Mouse (Mus musculus) right cerebral cortex, postnatal 4 days (tissue): ENCODE measurements around the gene Selenoi.
"Not testable (repeated sequence)": the region's sequence is repeated elsewhere in the genome, so short reads cannot be mapped to it uniquely, and the experiment has no call there.

ENCODE experiments used
- DNase-seq: peaks from one replicate; pipeline ENCODE4 v3.0.0-alpha.2; 2022

Gene Selenoi

DNA sequence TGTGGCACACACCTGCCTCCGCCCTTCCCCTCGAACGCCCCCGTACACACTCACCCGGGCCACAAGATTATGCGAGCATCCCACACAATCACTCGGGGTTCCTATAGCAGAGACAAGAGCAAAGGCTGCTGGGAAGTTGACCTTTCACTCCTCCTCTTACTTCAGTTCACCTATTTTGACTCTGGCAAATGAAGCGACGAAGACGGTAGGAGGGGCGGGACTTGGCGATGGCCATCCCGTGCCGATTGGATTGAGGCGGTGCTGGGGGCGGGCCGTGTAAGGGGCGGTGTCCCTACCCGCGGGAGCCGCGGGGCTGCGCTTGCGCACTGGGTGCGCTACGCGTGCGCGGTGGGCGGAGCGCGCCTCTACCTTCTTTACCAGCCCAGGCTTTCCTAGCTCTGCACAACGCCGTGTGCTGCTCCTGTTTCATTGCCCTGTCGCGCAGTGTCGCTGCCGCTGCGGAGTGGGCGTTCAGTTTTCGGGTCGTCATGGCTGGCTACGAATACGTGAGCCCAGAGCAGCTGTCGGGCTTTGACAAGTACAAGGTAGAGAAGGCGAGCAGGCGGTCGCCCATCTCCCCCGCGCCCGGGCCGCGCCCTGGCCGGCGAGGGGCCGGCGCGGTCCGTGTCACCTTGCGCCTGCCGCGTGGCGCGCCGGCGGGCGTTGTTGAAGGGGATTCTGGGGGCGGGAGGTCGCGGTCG lies at the start of gene Selenoi:
Gene Selenoi, plus strand, starts transcription at position 311 of the 701 bp plus-strand sequence.
- DNase-seq: peak; percentile 97

DNA sequence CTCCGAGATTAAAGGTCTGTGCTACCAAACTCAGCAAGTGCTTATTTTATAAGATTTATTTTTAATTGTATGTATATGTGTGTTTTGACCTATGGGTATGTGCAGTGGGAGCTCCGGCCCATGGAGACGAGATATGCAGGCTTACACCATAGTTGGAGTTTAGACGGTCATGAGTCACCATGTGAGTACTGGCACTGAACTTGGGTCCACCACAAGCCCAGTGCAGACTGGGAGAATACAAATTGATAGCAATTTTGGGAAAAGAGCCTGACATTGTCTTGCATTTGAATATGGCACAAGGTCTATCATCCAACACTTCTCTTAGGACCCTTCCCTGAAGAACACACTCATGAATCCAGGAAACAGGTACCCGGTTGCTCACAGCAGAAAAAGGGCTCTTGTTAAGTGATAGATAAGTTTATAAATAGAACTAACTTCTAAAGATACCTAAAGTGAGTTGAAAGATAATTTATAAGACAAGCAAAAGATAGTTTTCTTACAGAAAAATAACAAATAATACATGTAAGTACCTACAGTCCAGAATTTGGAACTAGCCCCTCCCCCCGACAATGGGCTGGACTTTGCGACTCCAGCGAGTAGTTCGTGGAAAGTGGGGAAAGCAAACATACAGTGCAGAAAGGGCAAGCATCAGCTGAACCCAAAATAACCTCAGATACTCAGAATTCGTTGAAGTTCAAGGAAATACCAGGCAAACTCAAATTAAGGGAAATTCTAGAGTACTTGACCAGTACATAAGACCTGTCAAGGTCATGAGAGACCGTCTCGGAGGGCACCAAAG lies 44.5 kb upstream of the Selenoi start:
- no peak for DNase-seq

GRCm38 (mm10) chr5:30192452-30192851 lies 39.9 kb upstream of the Selenoi start:
- no peak for DNase-seq

- no peak for DNase-seq
Measured at GRCm38 (mm10) chr5:30195340-30195739, 37.0 kb upstream of the Selenoi start.

DNA sequence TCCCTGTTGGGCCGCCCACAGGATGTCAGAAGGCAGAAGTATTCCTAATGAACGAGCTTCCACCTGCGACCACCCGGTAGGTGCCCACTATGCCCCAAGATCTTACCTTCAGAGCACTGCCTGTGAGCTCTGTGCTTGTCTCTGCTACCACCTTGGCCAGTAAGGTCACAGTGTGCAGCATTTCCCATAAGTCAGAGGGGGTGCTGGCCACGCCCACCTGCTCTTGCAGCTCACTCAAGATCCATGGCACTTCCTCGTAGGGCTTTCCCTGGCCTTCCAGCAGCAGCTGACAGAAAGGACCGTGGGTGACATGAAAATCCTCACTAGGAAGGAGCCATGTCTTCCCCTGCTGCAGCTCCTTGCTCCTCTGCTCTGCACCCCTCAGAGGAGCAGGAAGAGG lies 34.1 kb upstream of the Selenoi start:
- DNase-seq: no peak

GRCm38 (mm10) chr5:30201521-30201920 lies 30.9 kb upstream of the Selenoi start:
- peak; percentile 48 for DNase-seq

DNA sequence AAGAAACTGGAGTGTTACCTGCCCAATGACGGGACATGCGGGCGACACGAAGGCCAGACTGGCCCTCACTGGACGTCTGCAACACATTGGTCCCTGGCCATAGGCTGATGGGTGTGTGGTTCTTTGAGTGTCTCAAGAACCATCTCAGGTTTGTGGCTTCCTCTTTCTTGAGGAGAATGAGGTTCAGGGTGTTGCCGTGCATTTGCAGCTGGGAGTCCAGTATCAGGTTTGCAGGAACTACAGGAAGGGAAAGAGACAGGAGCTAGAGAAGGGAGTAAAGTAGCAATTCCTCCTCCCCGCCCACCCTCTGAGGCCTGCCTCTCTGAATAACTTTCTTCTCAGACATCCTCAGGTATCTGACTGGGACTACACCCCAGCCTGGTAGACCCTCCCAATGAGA lies 30.2 kb upstream of the Selenoi start:
- DNase-seq: no peak

- DNase-seq: no peak
Measured at GRCm38 (mm10) chr5:30203216-30203885, 29.0 kb upstream of the Selenoi start.

DNA sequence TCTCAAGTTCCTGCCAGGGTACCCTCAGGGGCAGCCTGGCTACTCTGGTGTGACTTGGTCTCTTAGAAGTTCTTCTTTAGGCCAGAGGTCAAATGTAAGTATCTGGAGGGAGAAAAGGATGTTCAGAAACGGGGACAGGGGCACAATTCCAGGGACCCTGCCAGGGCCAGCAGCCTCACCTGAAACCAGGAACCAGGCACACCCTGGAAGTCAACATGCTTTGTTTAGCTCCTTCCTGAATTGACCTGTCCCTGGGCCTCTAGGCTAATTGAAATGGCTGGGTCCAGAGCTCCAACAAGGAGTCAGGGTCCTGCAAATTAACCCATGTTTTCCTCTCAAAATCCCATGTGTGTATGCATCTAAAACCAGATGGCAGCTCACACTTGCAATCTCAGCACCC lies 27.9 kb upstream of the Selenoi start:
- no peak for DNase-seq

GRCm38 (mm10) chr5:30205034-30205433 lies 27.3 kb upstream of the Selenoi start:
- no peak for DNase-seq

- DNase-seq: no peak
Measured at GRCm38 (mm10) chr5:30205493-30205892, 26.9 kb upstream of the Selenoi start, which contains the start of gene Adgrf3. Gene Adgrf3, minus strand, starts transcription at chr5:30205722.

GRCm38 (mm10) chr5:30207276-30207675 lies 25.1 kb upstream of the Selenoi start:
- no peak for DNase-seq

DNA sequence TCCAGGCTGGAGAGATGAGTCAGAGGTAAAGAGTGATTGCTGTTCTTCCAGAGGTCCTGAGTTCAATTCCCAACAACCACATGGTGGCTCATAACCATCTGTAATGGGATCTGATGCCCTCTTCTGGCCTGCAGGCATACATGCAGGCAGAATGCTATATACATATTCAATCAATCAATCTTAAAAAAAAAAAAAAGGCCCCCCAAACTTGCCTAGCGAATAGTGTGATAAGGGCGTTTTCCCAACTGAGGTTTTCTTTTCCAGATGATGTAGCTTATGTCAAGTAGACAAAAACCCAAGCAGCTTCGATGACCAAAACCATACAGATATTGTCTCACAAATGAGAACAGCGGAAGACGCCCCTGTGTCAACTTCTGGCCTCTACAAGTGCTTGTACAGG lies 21.6 kb upstream of the Selenoi start:
- not testable (repeated sequence) for DNase-seq

GRCm38 (mm10) chr5:30214889-30215288 lies 17.5 kb upstream of the Selenoi start:
- DNase-seq: peak; percentile 74

DNA sequence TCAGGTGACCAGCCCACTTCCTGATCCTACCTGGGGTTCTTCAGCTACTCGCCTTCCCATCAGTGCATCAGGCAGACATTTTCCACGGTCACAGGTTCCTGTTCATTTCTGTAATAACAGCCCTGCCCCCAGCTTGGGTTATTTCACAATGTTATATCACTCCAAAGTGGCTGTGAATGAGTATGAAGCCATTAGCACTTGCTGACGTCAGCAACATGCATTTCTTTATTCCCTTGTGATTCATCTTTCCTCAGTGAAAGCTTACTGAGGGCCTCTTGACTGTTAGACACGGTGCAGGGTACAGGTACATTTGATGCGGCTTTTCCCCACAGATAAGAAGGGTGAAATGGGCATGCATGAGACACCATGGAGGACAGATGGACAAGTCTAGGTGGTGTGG lies 16.4 kb upstream of the Selenoi start:
- DNase-seq: no peak

GRCm38 (mm10) chr5:30219715-30220114 lies 12.7 kb upstream of the Selenoi start:
- no peak for DNase-seq

GRCm38 (mm10) chr5:30220666-30221065 lies 11.7 kb upstream of the Selenoi start:
- no peak for DNase-seq

DNA sequence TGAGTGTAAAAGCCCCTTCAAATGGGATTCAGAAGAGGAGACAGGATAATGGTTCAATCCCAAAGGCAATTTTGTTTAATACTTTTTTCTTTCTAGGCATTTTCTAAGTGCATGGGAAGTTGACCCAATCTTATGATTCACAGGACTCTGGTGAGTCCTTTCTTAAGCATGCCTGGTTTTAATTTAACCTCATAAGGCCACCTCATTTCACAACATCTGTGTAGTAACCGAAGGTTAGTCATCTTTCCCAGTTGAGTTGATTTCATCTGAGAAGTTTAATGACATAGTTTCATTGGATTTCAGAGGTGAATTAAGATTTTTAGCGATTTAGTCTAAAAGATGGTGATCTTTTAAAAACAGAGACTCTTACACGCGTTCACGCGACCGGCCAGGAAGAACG lies 9.7 kb upstream of the Selenoi start:
- DNase-seq: no peak

DNA sequence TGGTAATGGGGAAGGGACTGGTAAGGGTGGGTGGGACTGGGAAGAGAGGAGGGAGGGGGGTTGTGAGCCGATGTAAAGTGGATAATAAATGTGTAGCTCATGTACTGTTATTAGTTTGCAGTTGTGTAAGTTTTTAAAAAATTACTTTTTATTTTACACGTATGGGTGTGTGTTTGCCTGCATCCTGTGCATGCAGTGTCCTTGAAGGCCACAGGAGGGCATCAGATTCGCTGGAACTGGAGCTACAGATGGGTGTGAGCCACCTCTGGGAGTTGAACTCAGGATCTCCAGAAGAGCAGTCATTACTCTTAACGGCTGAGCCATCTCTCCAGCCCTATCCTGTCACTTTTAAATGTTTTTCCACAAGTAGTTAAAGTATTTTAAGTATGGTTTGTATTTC lies 1.5 kb upstream of the Selenoi start:
- DNase-seq: no peak

- no peak for DNase-seq
Measured at GRCm38 (mm10) chr5:30231891-30232270, 500 bp upstream of the Selenoi start.

GRCm38 (mm10) chr5:30233042-30233441 lies 661 bp downstream of the Selenoi start:
- peak; percentile 11 for DNase-seq

DNA sequence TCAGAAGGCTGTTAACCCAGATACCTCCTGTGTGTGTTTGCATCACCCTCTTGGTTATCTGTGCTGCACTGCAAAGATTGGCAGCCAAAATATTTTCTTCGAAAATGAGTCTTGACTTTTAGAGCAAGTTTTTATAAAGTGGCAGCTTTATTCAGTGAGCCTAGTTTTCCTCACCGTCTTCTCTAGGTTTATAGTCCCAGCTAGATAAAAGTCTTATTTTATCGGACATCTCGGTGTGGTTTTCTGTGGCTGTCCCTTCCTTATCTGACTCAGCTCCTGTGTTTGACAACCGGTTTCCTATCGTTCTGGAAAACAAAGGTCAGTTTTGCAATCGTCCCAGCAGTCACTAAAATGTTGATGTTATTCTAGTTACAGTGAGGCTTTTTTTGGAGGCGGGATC lies 1.6 kb downstream of the Selenoi start:
- no peak for DNase-seq

GRCm38 (mm10) chr5:30235641-30236126 lies 3.3 kb downstream of the Selenoi start:
- DNase-seq: no peak

- DNase-seq: no peak
Measured at GRCm38 (mm10) chr5:30238533-30238932, 6.2 kb downstream of the Selenoi start.
